Mouse (Mus musculus): ENCODE data around the gene Rab20.

- no peak for TF ChIP-seq CTCF (IDR thresholded peaks at IDR 0.05; ENCODE audit: low read depth, low read length)
- no peak for TF ChIP-seq EP300 (IDR thresholded peaks at IDR 0.05; ENCODE audit: insufficient read depth, low read depth, low read length)
- no peak for TF ChIP-seq POLR2A (IDR thresholded peaks at IDR 0.05; ENCODE audit: insufficient read depth, low read length)
Measured at GRCm38 (mm10) chr8:11487229-11487628, 8.7 kb upstream of the Rab20 start.
